Mouse (Mus musculus) thymus, postnatal 0 days (tissue): Measurements from ENCODE around the gene Slc25a47. TPM values are rescaled to one million over a fixed set of nuclear protein-coding genes. Genes with fewer than 3 reads are reported as not detected.
A peak's percentile ranks its signal among the peaks of the same experiment; 100 is the strongest.

Experiments
- DNase-seq: peaks from one replicate; pipeline ENCODE4 v3.0.0-alpha.2; 2015; ENCODE audit warnings: low spot score
- polyA plus RNA-seq: library from polyadenylated mRNA; unstranded; fragments of >200 nt; fragmentation: Nextera tagmentation; extraction: Ambion mirVana; gene quantifications from 2 replicates; pipeline ENCODE4 v1.2.1, GENCODE M21; 2015

Gene Slc25a47
- 7.3 and 8.4 TPM in 2 replicates for polyA plus RNA-seq

- peak; percentile 94 for DNase-seq
Measured at GRCm38 (mm10) chr12:108835840-108836409, at the start of gene Slc25a47, which contains the start of gene Slc25a29. TSS of gene Slc25a47 (plus strand) at chr12:108836046. TSS of gene Slc25a29 (minus strand) at chr12:108835883.

- DNase-seq, result no peak
Measured at GRCm38 (mm10) chr12:108787329-108787728, 48.5 kb upstream of the Slc25a47 start.

GRCm38 (mm10) chr12:108792152-108792545, 43.7 kb upstream of the Slc25a47 start:
- DNase-seq, result peak; percentile 89

- DNase-seq, result peak; percentile 100
Measured at GRCm38 (mm10) chr12:108792546-108793452, 43.0 kb upstream of the Slc25a47 start, which contains the start of gene Yy1. TSS of gene Yy1 (plus strand) at chr12:108792973.

- DNase-seq, result no peak
Measured at GRCm38 (mm10) chr12:108793453-108793941, 42.3 kb upstream of the Slc25a47 start.

DNA sequence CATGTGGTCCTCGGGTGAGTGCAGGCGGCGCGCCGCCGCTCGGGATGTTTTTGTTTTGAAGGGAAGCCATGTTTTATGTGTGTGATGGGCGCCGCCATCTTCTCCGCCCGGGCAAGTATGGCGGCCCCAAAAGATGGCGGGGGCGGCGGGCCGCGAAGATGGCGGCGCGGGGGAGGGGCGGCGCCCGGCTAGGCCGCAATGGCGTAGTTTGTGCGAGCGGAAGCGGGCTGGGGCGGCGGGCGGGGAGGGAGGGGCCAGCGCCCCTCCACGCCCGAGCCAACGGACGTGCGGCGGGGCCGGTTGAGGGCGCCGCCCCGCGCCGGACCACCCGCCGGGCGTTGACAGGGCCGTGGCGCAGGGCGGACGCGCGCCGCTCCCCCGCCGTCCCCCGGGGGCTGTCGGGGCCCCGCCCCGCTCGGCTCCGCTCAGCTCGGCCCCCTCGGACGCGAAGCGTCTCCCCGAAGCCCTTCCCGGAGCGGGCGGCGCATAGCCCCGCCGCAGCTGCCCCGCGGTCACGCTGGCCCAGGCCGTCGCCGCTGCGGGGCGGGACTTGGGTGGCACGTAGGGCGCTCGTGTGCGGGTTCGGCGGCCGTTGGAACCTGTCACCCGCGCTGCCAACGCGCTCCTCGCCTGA, 41.7 kb upstream of the Slc25a47 start:
- DNase-seq, result peak; percentile 92

GRCm38 (mm10) chr12:108794979-108795537, 40.8 kb upstream of the Slc25a47 start:
- DNase-seq, result no peak

DNA sequence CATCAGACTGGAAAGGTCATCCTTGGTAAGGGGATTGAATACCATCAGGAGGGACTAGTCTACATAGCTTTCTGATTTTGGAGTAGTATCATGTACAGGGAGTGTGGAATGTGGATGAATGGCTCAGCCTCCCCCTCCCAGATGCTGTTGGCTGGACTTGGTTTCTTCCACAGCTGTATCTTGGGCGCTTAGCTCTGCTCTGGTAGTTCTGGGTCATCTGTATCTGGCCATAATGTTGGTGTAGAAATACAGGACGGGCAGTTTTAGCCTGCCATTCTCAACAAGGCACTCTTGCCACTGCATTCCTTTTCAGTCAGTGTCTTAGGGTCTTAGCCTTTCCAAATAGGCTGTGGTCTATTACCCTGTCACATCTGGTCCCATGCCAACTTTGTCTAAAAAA, 34.2 kb upstream of the Slc25a47 start:
- no peak for DNase-seq

GRCm38 (mm10) chr12:108804388-108804787, 31.5 kb upstream of the Slc25a47 start:
- no peak for DNase-seq

DNA sequence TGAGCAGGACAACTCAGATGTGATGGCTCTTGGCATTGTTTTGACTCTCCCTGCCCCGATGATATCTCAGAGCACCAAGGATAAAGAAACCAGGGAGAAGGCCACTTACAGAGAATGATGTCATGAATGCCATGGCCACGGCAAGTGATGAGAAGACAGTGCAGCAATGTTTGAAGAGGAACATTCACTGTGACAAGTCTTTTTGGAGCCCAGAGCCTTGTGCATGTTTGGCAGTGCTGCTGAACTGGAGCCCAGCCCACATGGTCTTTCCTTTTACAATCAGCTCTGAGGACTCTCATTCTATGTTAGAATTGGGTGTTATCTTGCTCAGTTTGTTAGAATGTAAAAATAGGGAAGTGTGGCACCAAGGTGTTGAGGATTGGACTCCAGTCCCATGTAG, 27.4 kb upstream of the Slc25a47 start:
- DNase-seq, result no peak

- DNase-seq, result no peak
Measured at GRCm38 (mm10) chr12:108809771-108810170, 26.1 kb upstream of the Slc25a47 start.

DNA sequence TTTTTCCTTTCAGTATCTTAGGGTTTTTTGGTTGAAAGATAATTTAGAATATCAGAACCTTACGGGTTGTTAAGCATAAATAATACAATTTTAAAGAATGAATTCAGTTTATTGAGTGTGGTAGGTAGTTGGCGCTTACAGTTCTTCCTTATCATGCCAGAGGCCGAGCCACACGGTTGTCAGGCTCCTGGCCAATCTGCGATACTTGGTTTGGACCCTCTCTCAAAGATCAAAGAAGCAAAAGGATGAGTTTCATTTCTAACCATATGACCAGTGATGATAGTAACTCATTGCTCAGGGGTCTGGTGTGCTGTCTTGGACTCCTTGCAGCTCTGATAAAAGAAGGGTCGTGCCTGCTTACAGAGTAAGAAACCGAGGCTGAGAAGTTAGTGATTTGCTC, 25.5 kb upstream of the Slc25a47 start:
- DNase-seq, result no peak

GRCm38 (mm10) chr12:108811133-108811532, 24.7 kb upstream of the Slc25a47 start:
- peak; percentile 55 for DNase-seq

DNA sequence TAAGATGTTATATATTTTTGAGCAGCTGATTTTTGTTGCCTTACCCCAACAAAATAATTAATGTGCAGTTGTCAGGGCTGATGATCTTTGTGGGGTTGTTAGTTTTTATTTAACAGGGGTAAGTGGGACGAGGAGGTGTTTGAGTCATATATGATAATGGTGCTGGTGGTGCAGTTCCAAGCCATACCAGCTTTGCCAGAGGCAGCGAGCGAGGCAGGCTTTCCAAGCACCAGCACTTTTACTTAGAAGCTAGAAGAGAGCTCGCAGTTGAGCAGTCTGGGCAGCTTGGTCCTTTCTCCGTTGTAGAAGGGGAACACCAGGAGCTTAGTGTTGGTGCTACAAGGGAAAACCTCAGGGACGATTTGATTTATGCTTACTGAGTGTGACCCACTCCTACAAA, 23.4 kb upstream of the Slc25a47 start:
- DNase-seq, result no peak

DNA sequence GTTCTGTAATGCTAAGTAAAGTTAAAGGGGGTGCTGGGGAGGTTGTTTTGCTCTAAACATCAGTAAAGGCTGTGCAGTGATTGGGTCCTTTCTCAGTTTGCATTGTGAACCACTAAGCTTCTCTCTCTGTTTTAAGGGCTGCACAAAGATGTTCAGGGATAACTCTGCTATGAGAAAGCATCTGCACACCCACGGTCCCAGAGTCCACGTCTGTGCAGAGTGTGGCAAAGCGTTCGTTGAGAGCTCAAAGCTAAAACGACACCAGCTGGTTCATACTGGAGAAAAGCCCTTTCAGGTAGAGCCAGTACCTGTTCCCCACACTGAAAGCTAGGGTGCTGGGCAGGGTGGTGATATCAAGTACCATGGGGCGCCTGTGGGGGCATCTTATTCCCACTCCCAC, 21.4 kb upstream of the Slc25a47 start:
- no peak for DNase-seq

- no peak for DNase-seq
Measured at GRCm38 (mm10) chr12:108816569-108816968, 19.3 kb upstream of the Slc25a47 start.

DNA sequence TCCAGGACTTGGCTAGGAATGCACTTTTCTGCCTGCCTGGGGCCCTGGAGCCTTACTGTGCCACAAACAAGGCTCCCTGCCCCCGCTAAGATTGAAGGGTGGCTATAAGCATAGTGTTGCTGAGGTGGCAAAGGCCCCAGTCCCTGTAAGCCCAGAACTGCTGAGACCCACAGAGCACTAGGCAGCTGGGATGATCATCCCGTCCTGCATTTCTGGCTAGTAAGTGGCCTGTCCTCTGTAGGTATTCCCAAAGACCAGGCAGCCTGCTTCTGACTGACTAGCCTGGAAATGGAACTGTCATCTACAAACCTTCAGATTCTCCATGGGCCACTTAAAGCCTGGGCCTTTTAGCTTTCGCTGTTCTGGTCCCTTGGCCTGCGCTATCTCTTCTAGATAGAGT, 15.4 kb upstream of the Slc25a47 start:
- DNase-seq, result no peak

DNA sequence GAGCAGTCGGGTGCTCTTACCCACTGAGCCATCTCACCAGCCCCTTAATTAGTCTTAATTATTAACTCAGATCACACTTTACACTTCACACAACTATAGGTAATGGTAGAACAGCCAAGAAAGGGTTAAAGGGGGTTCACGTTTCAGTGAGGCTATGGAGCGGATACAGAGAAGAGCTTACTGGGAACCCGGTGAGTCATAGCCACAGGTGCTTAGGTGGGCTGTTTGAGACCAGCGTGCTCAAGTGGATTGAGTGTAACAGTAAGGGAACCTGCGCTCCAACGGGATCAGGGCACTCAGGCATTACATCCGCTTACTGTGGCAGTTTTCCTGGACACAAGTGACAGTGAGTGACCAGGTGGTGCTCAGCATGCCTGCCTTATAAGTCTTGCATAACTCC, 12.8 kb upstream of the Slc25a47 start:
- no peak for DNase-seq

DNA sequence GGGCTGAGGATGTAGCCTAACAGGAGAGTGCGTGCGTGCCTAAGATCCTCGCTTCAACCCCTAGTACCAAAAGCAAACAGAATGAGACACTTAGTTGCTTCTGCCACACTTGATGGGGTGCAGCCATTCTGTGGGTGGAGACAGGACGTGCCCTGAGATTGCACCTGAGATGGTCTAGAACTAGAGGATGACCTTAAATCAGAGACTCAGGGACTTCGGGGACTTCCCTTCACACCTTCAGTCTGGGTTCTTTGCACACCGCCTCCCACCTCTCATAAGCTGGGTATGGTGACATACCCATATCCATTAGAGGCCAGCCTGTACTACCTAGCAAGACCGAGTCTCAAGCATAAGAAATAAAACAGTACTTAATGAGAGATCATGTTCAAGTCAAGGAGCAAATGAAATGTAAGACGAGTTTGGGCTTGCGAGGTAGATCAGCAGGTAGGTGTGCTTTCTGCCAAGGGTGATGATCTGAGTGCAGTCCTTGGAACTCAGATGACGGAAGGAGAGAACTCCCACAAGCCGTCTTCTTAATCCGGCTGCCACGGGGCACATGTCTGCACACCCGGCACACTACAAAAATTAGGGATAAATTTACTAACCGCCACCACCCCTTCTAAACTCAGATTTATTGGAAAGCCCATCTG, 11.5 kb upstream of the Slc25a47 start:
- DNase-seq, result no peak

- no peak for DNase-seq
Measured at GRCm38 (mm10) chr12:108825561-108826224, 10.2 kb upstream of the Slc25a47 start.
